Mouse (Mus musculus): Measurements from ENCODE around the gene Pias3.
"Not testable (repeated sequence)": the region's sequence is repeated elsewhere in the genome, so short reads cannot be mapped to it uniquely, and the experiment has no call there.

Pias3 gene

GRCm38 (mm10) chr3:96696198-96696765 lies at the start of gene Pias3:
Gene Pias3 (plus strand): TSS chr3:96696384.
- DNase-seq (ENCODE audit: low read depth), result peak; percentile 87

DNA sequence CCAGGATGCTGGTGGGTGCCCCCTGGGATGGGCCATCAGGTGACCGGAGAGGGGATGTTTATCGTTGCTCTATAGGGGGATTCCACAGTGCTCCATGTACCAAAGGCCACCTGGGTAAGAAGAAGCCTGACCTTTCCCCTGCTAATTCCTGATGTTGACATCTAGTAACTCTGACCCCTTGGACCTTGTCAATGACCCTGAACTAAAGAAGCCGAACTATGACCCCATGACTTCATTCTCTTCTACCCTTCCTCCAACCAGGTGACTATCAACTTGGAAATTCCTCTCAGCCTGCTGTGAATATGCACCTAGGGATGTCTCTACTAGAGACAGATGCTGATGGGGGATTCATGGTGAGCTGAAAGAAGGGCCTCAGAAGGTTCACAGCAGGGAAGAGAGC lies 48.8 kb upstream of the Pias3 start:
- DNase-seq (ENCODE audit: low read depth), result no peak

GRCm38 (mm10) chr3:96660901-96661300 lies 35.3 kb upstream of the Pias3 start:
- no peak for DNase-seq (ENCODE audit: low read depth)

DNA sequence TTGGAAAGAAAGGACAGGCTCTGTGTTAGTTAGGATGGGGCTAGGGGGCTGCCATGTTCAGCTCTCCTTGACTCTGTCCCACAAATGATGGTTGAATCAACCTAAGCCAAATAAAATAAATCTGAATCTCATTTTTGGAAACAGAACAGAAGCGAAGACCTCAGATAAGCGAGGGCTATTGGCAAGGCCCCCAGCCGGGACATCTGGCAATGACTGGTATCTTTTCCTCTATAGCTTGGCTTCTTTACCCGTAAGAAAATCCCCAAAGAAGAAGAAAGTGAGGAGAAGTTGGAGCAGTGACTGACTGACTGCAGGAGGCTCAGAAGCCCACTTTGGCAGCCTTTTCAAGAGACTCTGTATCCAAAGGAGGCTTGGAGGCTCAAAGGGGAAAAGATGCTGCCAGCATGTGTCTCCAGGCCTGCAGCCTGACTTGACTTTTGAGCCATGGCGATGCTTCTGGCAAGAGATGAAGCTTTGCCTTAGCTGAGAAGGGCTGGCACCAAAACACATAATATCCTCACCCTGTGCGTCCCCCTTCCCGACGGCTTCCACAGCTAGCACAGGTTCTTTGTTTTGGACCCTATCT lies 33.4 kb upstream of the Pias3 start:
- no peak for DNase-seq (ENCODE audit: low read depth)

- peak; percentile 76 for DNase-seq (ENCODE audit: low read depth)
Observed at GRCm38 (mm10) chr3:96663432-96664239, 32.5 kb upstream of the Pias3 start.

DNA sequence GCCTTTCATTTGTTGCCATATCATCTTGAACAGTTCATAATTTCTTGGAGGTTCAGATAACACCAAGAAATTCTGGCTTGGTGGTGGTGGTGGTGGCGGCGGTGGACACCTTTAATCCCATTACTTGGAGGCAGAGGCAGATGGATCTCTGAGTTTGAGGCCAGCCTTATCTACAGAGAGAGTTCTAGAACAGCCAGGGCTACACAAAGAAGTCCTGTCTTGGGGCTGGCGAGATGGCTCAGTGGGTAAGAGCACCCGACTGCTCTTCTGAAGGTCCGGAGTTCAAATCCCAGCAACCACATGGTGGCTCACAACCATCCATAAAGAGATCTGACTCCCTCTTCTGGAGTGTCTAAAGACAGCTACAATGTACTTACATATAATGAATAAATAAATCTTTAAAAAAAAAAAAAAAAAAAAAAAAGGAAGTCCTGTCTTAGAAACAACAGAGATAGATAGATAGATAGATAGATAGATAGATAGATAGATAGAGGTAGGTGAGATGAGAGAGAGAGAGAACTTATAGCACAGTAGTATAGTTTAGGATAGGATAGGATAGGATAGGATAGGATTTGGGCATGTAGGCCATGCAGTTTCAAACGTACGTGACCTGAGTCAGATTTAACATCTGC lies 30.3 kb upstream of the Pias3 start:
- DNase-seq (ENCODE audit: low read depth), result not testable (repeated sequence)

DNA sequence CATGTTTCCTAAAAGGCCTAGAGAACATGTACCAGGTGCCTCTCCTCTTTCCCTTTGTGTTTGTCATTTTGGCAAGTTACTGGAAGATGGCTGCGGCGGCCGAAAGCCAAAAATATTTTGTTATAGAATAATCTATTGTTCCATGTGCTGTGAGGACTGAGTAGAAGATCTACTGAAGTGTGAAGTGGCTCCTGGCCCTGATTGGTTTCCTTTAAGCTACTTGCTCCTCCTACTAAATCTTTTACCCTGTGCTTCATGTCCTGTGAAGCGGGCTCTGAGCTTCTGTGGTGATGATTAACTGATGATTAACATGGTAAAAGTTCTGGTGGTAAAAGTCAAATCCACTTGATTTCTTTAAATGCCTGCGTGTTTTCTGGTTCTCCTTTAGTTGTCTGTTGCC lies 29.3 kb upstream of the Pias3 start:
- no peak for DNase-seq (ENCODE audit: low read depth)

DNA sequence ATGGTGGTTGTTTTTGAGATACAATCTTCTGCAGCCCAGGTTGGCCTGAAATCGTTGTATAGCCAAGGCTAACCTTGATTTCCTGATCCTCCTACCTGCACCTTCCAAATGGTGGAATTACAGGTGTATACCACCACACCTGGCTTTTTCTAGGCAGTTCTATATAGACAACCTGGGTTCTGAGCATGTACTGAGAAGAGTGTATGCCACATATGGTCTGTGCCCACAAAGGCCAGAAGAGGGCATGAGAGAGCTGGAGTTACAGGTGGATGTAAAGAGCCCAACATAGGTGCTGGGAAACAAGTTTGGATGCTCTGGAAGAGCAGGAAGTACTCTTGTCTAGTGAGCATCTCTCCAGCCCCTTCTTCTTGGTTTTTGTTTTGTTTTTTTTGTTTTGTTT lies 28.9 kb upstream of the Pias3 start:
- peak; percentile 71 for DNase-seq (ENCODE audit: low read depth)

DNA sequence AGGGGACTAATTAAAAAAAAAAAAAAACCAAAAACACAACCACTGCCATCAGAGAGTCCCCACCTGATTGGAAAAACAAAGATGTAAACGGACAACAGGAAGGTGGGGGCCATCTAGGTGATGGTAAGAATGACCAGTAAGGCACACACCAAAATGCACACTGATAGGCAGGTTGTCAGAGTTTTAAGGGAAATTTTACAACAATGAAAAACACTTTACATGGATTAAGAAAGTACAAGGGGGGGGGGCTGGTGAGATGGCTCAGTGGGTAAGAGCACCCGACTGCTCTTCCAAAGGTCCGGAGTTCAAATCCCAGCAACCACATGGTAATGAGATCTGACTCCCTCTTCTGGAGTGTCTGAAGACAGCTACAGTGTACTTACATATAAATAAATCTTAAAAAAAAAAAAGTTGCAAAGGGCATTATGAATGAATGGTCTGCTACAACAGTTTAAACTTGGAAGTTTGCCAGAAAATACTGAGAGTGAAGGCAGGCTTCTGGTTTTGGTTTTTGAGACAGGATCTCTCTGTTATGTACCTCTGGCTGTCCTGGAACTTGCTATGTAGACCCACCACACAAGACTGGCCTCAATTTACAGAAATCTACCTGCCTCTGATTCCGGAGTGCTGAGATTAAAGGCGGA lies 27.6 kb upstream of the Pias3 start:
- peak; percentile 17 for DNase-seq (ENCODE audit: low read depth)

DNA sequence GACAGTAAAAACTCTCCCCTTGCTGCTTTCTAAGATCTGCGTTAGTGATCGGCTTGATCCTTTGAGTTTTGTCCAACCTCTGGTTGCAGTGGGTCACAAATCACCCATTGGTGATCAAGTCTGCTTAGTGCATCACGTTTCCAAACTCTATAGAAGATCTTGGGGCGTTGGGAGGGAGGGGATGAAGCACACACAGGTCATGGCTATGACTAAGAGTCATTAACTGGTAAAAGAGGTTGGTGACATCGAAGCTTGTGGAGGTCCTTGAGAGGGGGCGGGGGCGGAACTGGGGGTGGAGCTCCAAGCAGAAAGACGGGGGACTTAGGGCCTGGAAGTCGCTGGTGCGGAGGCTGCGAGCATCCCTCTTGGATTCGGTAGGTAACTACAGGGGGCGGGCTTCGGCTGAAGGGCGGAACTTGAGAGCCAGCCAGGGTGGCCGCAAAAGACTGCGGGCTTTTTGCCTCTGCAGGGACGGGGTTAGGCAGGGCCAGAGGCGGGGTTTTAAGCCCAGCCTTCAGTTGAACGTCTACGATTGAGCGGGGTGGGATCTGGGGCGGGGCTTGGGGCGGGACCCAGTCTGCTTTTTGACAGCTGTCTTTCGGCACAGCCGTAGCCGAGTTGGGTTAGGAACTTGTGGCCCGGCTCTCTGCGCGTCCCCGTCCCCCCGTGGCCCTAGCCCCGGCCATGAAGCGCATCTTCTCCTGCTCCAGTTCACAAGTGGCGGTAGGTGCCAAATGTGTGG lies 26.3 kb upstream of the Pias3 start, which contains the start of gene Ankrd35:
TSS of gene Ankrd35 (plus strand) at position 405 of the 742 bp plus-strand sequence.
- peak; percentile 95 for DNase-seq (ENCODE audit: low read depth)

DNA sequence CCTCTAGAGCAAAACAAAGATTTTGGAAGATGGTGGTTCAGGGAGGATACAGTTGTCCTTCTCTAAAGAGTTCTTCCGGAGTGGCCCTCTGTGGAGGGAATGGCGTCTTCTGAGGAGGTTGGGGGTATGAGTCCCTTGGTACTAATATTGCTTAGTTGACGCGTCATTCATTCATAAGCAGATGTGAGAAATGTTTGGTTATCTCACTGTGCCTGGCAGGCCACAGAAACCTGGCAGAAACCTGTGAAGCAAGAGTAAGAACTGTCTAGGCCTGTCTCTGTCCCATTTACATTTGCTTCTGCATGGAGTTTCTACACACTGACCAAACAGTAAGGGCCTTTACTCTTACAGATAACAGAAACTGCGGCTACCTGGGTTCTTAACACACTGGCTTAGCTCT lies 24.7 kb upstream of the Pias3 start:
- DNase-seq (ENCODE audit: low read depth), result no peak

- DNase-seq (ENCODE audit: low read depth), result no peak
Observed at GRCm38 (mm10) chr3:96673514-96673913, 22.7 kb upstream of the Pias3 start.

- no peak for DNase-seq (ENCODE audit: low read depth)
Observed at GRCm38 (mm10) chr3:96674442-96674841, 21.7 kb upstream of the Pias3 start.

- peak; percentile 32 for DNase-seq (ENCODE audit: low read depth)
Observed at GRCm38 (mm10) chr3:96675171-96675570, 21.0 kb upstream of the Pias3 start.

DNA sequence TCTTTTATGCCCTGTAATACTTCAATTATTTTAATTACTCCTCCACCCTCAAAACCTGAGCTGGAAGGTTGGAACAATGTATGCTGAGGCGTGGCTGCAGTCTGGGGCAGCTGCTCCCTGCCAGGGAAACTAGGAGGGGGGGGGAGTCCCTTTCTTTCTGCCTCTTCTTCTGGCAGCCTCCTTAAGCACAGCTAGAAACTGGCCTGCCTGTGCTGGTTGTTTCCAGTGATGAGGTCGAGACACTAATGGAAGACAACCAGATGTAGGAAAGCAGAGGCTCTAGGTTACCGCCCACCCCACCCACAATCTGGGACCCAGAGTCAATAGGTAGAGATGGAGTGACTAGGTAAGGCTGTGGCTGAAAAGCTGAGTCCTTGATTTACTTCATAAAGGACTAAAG lies 20.5 kb upstream of the Pias3 start:
- DNase-seq (ENCODE audit: low read depth), result no peak

- DNase-seq (ENCODE audit: low read depth), result no peak
Observed at GRCm38 (mm10) chr3:96678456-96678855, 17.7 kb upstream of the Pias3 start.

GRCm38 (mm10) chr3:96679159-96679674 lies 17.0 kb upstream of the Pias3 start:
- peak; percentile 62 for DNase-seq (ENCODE audit: low read depth)

DNA sequence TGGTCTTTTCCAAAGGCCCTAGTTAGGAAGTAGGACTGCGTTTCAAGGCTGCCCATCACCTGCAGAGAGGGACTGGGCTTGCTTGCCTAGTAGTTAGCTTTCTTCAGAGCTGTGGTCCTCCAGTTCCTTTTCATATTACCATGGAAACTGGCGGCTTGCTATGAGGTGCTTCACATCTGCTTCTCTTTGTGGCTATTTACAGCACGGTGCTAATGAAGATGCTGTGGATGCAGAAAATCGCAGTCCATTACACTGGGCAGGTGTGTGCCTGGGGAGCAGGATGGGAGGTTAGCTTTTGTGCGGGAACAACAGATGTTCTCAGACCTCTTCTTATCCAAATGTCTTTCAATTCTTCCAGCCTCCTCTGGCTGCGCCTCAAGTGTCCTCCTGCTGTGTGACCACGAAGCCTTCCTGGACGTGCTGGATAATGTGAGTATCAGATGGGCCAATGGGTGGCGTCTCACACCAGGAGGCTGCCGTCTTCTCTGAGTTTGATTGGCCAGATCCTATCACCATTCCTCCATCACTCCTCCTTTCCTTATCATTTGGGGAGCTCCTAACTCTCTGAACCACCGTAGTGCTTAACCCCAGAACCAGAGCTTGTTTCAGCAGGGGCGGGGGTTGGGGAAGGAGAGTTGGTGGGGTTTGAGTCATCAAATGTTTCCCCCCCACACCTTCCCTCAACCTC lies 15.8 kb upstream of the Pias3 start:
- no peak for DNase-seq (ENCODE audit: low read depth)

GRCm38 (mm10) chr3:96683496-96683895 lies 12.7 kb upstream of the Pias3 start:
- no peak for DNase-seq (ENCODE audit: low read depth)

DNA sequence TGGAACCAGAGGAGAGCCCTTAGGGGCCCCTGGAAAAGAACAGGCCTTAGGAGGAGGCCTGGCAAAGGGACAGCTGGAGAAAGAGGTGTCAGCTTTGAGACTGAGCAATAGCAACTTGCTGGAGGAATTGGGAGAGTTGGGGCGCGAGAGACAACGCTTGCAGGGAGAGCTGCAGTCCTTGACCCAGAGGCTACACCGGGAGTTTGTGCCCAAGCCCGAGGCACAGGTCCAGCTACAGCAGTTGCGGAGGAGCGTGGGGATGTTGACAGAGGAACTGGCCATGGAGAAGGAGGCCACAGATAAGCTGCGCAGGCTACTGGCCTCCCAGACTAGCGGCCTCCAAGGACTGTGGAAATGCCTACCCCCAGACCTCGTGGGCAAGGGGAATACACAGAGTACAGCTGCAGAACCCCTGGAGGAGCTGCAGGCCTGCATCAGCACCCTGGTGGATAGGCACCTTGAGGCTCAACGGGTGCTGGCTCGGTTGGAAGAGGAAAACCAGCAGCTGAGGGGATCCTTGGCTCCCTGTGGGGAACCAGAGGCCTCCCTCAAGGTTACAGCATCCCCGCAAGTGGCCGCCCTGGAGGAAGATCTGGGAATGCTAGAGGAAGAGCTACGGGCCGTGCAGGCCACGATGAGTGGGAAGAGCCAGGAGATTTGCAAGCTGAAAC lies 11.9 kb upstream of the Pias3 start:
- DNase-seq (ENCODE audit: low read depth), result no peak

Data from 416B (cell line).